Mouse (Mus musculus): ENCODE measurements around the gene Hjurp. TPM values are rescaled to one million over a fixed set of nuclear protein-coding genes. Genes with fewer than 3 reads are reported as not detected.

Gene Hjurp
- polyA plus RNA-seq, 1 experiment from 2014 or later: 225 TPM

DNA sequence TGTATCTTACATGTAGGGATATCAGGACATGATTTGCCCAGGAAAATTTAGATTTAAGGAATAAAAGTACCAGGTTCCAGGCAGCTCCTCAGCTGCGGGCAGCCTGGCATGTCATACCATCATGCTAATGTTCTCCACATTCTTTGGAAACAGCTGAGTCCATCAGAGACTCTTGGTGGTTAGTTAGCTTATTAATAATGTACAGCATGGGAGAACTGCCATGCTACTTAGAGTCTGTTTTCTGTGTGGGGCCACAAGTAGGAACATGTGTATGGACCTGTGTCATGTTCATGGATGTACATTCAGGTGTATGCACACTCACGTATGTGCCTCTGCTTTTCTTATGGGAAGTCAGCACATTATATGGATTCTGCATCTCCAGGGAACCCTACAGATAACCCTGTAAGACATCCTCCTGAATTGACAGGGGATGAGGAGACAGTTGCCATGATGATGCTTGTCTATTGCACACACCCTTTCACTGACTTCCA is 62.9 kb downstream of the Hjurp start:
- WGBS: 77% methylated on average over 2 of the region's 2 CpGs
- Histone ChIP-seq H3K9ac (no peak overlapping the region), H3K27me3 (ENCODE audit: insufficient read depth, low read length) (no peaks in the 10 kb centered on the region), H3K4me1 (ENCODE audit: insufficient read depth) (no peaks in the 10 kb centered on the region), H3K4me2 (no peak overlapping the region), H3K27ac (ENCODE audit: low read depth) (no peak overlapping the region), H3K4me3 (ENCODE audit: low read depth, low read length) (no peak overlapping the region), H3K36me3 (ENCODE audit: insufficient read depth) (no peaks in the 10 kb centered on the region), H3K9me3 (ENCODE audit: low read depth, low read length) (peaks cover 62% of the 10 kb centered on the region)
- no peak for ATAC-seq (ENCODE audit: insufficient read depth)
- no peak for TF ChIP-seq CTCF (IDR thresholded peaks at IDR 0.05; ENCODE audit: low read depth)
- peak; percentile 6 for DNase-seq

DNA sequence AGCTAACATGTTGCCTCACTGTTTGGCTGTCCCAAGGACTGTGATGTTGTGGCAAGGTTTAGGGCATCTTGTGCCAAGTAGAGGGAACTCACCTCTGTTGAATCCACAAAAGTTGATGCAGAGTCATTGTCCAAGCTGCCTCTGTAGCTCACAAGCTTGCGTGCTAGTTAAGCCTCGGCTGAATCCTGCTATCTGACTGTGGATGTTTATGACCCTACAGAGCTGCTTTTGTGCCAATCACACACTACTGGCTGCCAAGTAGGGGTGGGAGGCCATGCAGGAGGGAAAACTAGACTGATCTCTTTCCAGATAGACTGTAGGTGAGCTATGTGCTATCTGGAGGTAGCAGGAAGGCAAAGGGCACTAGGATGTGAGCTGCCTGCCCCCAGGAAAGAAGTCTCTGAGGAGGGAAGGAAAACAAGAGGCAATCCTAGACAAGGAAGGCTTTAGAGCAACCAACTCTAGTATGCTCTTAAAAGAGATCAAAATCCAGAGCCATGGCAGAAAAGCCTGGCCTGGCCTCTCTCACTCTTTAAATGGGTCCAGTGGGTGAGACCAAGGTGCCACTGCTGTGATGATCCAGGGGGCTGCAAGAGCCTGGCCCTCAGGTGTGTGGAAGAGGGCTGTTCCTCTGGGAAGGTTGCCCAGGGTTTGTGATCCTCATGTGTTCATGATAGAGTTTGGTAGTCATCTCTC is 63.5 kb downstream of the Hjurp start:
- no peaks in the 10 kb centered on the region for H3K4me1 ChIP-seq (ENCODE audit: insufficient read depth)
- H3K27ac ChIP-seq (ENCODE audit: low read depth): no peak overlapping the region
- H3K4me3 ChIP-seq (ENCODE audit: low read depth, low read length): no peak overlapping the region
- peaks cover 62% of the 10 kb centered on the region for H3K9me3 ChIP-seq (ENCODE audit: low read depth, low read length)
- no peaks in the 10 kb centered on the region for H3K36me3 ChIP-seq (ENCODE audit: insufficient read depth)
- H3K4me2 ChIP-seq: no peak overlapping the region
- no peaks in the 10 kb centered on the region for H3K27me3 ChIP-seq (ENCODE audit: insufficient read depth, low read length)
- ATAC-seq (ENCODE audit: insufficient read depth) (no peak), DNase-seq (peak; percentile 6)
- WGBS: 75% methylated on average over 2 of the region's 2 CpGs
- no peak overlapping the region for H3K9ac ChIP-seq
- no peak for TF ChIP-seq CTCF (IDR thresholded peaks at IDR 0.05; ENCODE audit: low read depth)

DNA sequence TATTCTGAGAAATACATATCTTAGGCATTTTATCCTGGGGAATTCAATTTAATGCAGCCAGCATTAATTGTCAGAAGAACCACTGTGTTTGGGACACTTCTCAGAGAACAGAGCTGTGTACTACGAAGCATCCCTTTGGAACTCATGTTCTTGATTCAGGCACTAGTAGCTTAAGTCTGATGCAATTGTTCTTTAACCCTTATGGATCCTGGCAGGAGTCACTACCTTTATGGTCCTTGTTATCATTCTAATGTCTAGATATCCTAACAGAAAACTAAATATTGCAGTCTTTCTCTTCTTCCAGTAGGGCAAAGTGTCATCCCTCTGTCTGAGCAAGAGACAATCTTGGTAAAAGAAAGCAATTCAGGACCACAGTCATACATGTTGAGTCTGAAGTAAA is 64.4 kb downstream of the Hjurp start:
- WGBS: 74% methylated on average over 1 of the region's 1 CpGs
- Histone ChIP-seq H3K36me3 (ENCODE audit: insufficient read depth) (no peaks in the 10 kb centered on the region), H3K9ac (no peak overlapping the region), H3K27ac (ENCODE audit: low read depth) (no peak overlapping the region), H3K4me3 (ENCODE audit: low read depth, low read length) (no peak overlapping the region), H3K9me3 (ENCODE audit: low read depth, low read length) (peaks cover 62% of the 10 kb centered on the region), H3K4me2 (no peak overlapping the region), H3K27me3 (ENCODE audit: insufficient read depth, low read length) (no peaks in the 10 kb centered on the region), H3K4me1 (ENCODE audit: insufficient read depth) (no peaks in the 10 kb centered on the region)
- TF ChIP-seq CTCF (IDR thresholded peaks at IDR 0.05; ENCODE audit: low read depth): no peak
- DNase-seq (peak; percentile 11), ATAC-seq (ENCODE audit: insufficient read depth) (no peak)

Other genes starting within 250 kb of the Hjurp start
- gene Ugt1a10, start 222.2 kb downstream of the Hjurp start, polyA plus RNA-seq (2014; fragmentation: Nextera tagmentation; extraction: Ambion mirVana): not detected in 2 replicates
- gene Ugt1a9, start 206.8 kb downstream of the Hjurp start, polyA plus RNA-seq (2014; fragmentation: Nextera tagmentation; extraction: Ambion mirVana): not detected in 2 replicates
- gene Ugt1a8, start 189.8 kb downstream of the Hjurp start, polyA plus RNA-seq (2014; fragmentation: Nextera tagmentation; extraction: Ambion mirVana): not detected in 2 replicates
- gene Ugt1a7c, start 182.6 kb downstream of the Hjurp start, polyA plus RNA-seq (2014; fragmentation: Nextera tagmentation; extraction: Ambion mirVana): 1.5 and 1.7 TPM in 2 replicates
- gene Ugt1a6b, start 174.4 kb downstream of the Hjurp start, polyA plus RNA-seq (2014; fragmentation: Nextera tagmentation; extraction: Ambion mirVana): 0.38 TPM in 1 of 2 replicates, not detected in the other
- gene Ugt1a6a, start 142.8 kb downstream of the Hjurp start, polyA plus RNA-seq (2014; fragmentation: Nextera tagmentation; extraction: Ambion mirVana): 0.96 and 1.2 TPM in 2 replicates
- 0.08 TPM in 1 of 2 replicates, not detected in the other for gene Ugt1a5, start 111.6 kb downstream of the Hjurp start, polyA plus RNA-seq (2014; fragmentation: Nextera tagmentation; extraction: Ambion mirVana)
- gene Ugt1a2, start 77.0 kb downstream of the Hjurp start, polyA plus RNA-seq (2014; fragmentation: Nextera tagmentation; extraction: Ambion mirVana): not detected in 2 replicates
- gene Dnajb3, start 71.9 kb downstream of the Hjurp start, polyA plus RNA-seq (2014; fragmentation: Nextera tagmentation; extraction: Ambion mirVana): 6.2 and 8.2 TPM in 2 replicates
- gene Ugt1a1, start 65.7 kb downstream of the Hjurp start, polyA plus RNA-seq (2014; fragmentation: Nextera tagmentation; extraction: Ambion mirVana): 0.16 TPM in 1 of 2 replicates, not detected in the other
- 2.1 and 2.7 TPM in 2 replicates for gene Mroh2a, start 50.6 kb downstream of the Hjurp start, polyA plus RNA-seq (2014; fragmentation: Nextera tagmentation; extraction: Ambion mirVana)
- gene Trpm8, start within 50 bp of the Hjurp start, polyA plus RNA-seq (2014; fragmentation: Nextera tagmentation; extraction: Ambion mirVana): 0.18 TPM in 1 of 2 replicates, not detected in the other
- gene Spp2, start 129.3 kb upstream of the Hjurp start, polyA plus RNA-seq (2014; fragmentation: Nextera tagmentation; extraction: Ambion mirVana): 0.37 TPM in 1 of 2 replicates, not detected in the other
- 0.27 and 0.38 TPM in 2 replicates for gene Glrp1, start 232.4 kb upstream of the Hjurp start, polyA plus RNA-seq (2014; fragmentation: Nextera tagmentation; extraction: Ambion mirVana)

Measured in lung, embryonic 14.5 days (tissue).